Mouse (Mus musculus) olfactory bulb, adult 2 months (tissue): ENCODE data around the gene Exoc2.

ENCODE experiments used
- CTCF ChIP-seq: fragments of 200-500 bp; IDR thresholded peaks from 2 replicates; pipeline ENCODE4 v1.5.1; 2012; ENCODE audit warnings: low read depth, mild to moderate bottlenecking, low read length, moderate library complexity; ENCODE audit not compliant: insufficient read depth
- POLR2A ChIP-seq: fragments of 200-500 bp; IDR thresholded peaks from 2 replicates; pipeline ENCODE4 v1.6.1; 2012; ENCODE audit warnings: mild to moderate bottlenecking, low read depth, low read length, moderate library complexity; ENCODE audit not compliant: insufficient read depth

- no peak for TF ChIP-seq CTCF
- TF ChIP-seq POLR2A = no peak
Measured at GRCm38 (mm10) chr13:30945788-30946187, 28.1 kb downstream of the Exoc2 start.
